Mouse (Mus musculus): Measurements from ENCODE around the gene Amd2. TPM values are rescaled to one million over a fixed set of nuclear protein-coding genes. Genes with fewer than 3 reads are reported as not detected.

The Amd2 gene
- polyA plus RNA-seq (2014; fragmentation: Illumina TruSeq; extraction: RNeasy Lipid Tissue Mini Kit (QIAGEN cat#74804); ENCODE audit: low read depth, low replicate concordance), result 4.7 TPM

DNA sequence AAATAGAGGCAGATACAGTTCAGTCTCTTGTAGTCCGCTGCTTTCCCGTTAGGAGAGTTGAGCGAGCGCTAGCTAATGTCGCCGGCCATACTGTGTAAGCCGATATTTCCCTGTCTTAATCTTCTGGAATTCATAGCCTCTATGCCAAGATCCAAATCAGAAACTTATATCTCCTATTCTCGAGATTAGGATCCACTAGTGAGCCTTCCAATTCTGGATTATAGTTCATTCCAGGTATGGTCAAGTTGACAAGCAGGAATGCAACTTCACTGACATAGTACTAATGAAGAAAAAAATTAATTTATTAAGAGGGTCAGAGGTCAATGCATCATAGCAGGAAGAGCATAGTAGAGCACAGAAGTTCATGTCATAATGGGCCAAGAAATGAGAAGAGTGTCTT lies at the start of gene Amd2:
Gene Amd2 (minus strand): TSS at position 101 of the 400 bp plus-strand sequence.

